Mouse (Mus musculus) hindbrain, embryonic 16.5 days (tissue): ENCODE results near the gene Urb2. TPM values are rescaled to one million over a fixed set of nuclear protein-coding genes. Genes with fewer than 3 reads are reported as not detected.

Experiments
- microRNA counts: library from miRNA; unstranded; fragments of <30 nt; microRNA quantifications from one replicate; lab custom pipeline; 2016
- microRNA-seq: library from miRNA; unstranded; fragments of <30 nt; microRNA quantifications from one replicate; pipeline ENCODE4, GENCODE M21; 2017
- polyA plus RNA-seq: library from polyadenylated mRNA; unstranded; fragments of >200 nt; fragmentation: Nextera tagmentation; extraction: Ambion mirVana; gene quantifications from 2 replicates; pipeline ENCODE4 v1.2.1, GENCODE M21; 2015

Gene Urb2
- polyA plus RNA-seq, 1 experiment from 2014 or later: 2.6 TPM

MicroRNAs encoded within 50 kb of the gene (microRNA counts, 519-probe panel; counts per million panel counts)
- microRNA mmu-miR-1967 (lab: Ali Mortazavi, UCI): 2,395 counts per million, percentile 59 among the panel's probes with 10 or more counts

Small RNAs within 50 kb of the gene (microRNA-seq; reads per million reads assigned to microRNA genes)
- gene Mir1967: not detected

Other genes with a start within 250 kb of the Urb2 start
- gene Rab4a, start 215.5 kb upstream of the Urb2 start, polyA plus RNA-seq: 86.1 and 87.4 TPM in 2 replicates
- gene Ccsap, start 161.3 kb upstream of the Urb2 start, polyA plus RNA-seq: 4.8 and 4.9 TPM in 2 replicates
- 11.8 and 166 TPM in 2 replicates for gene Acta1, start 126.8 kb upstream of the Urb2 start, polyA plus RNA-seq
- 18.3 and 22.0 TPM in 2 replicates for gene Nup133, start 72.2 kb upstream of the Urb2 start, polyA plus RNA-seq
- gene Abcb10, start 38.4 kb upstream of the Urb2 start, polyA plus RNA-seq: 14.6 TPM in 2 replicates
- 18.6 and 20.7 TPM in 2 replicates for gene Taf5l, start 111 bp upstream of the Urb2 start, polyA plus RNA-seq
- gene Galnt2, start 209.9 kb downstream of the Urb2 start, polyA plus RNA-seq: 33.8 and 40.2 TPM in 2 replicates